Mouse (Mus musculus): Measurements from ENCODE around the gene Fktn.
"Not testable (repeated sequence)": the region's sequence is repeated elsewhere in the genome, so short reads cannot be mapped to it uniquely, and the experiment has no call there.

The Fktn gene

DNA sequence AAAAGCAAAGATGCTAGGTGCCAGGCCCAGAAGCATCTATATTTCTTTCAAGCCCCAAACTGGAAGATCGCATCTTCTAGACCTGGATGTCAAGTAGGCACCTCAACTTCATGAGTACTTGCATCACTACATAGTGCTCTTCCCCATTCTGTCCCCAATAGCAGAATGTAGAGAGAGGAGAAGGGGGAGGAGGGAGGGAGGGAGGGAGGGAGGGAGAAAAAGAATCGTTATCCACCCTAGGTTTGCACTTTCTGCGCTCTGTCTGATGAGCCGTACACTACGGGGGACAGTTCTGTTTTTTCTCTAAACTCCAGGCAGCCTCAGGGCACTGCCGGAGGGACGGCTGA is at the start of gene Fktn:
Fktn (plus strand) TSS at position 295 of the 347 bp plus-strand sequence.
- no peak for DNase-seq (ENCODE audit: low spot score)

DNA sequence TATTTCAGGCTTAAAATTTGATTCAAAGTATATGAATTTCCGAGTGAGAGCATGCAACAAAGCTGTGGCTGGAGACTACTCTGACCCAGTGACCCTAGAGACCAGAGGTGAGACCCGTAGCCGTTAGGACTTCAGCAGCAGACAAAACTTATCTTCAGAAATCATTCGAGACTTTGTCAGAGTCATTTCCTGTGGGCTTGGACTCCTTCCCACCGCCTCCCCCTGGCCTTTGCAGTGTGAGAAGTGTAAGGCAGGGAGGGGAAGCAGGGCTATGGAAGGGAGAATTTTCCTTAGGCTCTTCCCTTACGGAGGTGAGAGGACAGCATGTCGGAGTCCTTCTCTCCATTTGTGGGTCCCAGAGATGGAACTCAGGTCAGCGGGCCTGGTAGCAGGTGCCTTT is 31.7 kb upstream of the Fktn start:
- DNase-seq (ENCODE audit: low spot score): no peak

DNA sequence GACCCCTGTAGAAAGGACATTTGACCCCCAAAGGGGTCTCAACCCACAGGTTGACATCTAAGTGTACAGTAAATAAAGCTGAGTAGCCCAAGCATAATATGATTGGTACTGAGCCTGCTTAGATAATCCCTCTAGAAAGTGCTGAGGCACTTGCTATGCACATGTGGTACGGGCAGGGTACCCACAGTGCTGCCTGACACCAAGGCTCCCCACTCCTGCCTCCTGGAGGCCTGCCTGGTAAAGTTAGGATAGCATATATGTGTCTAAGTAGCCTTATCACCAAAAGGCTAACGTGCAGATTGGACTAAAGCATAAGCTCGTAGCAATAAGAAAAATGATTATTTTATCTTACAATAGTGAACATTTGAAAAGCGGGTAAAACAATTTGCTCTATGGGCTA is 24.8 kb upstream of the Fktn start:
- DNase-seq (ENCODE audit: low spot score): no peak

DNA sequence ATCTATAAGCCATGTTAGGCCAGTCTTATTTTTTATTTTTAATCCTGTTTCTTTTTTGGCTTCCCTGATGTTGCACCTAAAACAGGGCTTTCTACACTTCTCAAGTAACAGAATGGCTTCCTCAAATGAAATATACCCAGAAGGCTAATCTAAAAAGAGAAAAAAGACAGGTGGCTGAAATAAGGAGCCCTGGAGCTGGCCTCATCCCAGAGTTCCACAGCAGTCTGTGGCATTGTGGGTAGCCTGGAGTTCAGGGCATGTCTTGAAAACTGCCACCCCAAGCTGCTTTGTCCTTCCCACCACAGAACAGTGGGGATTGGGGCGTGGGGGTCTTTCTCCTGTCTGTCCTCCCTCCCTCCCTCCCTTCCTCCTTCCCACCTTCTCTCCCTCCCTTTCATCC is 22.4 kb upstream of the Fktn start:
- no peak for DNase-seq (ENCODE audit: low spot score)

DNA sequence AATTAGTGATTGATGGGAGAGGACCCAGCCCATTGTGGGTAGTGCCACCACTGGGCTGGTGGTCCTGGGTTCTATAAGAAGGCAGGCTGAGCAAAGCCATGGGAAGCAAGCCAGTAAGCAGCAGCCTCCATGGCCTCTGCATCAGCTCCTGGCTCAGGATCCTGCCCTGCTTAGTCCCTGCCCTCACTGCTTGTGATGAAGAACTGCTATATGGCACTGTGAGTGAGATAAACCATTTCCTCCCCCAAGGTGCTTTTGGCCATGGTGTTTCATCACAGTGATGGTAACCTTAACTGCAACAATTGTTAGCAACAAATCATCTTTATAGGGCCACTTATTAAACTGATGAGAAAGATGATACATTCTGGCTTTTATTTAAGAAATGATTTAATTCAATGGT is 4.6 kb upstream of the Fktn start:
- DNase-seq (ENCODE audit: low spot score): not testable (repeated sequence)

DNA sequence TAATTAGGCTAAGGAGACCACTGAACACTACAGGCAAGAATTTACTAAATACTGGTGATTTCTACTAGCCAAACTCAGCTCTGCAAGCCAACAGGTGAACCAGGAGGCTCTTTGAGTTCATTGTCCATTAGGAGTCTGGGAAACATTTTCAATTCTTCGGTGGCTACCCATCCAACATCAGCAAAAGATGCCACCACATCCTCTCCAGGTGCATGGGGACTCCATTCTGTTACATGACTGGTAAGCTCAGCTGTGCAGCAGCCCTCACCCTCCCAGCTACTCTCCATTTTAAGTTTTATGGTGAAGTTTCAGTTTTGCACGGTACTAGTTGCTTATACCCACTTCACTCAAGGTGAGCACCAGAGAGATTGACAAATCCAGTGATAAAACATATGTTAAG is 3.8 kb upstream of the Fktn start:
- no peak for DNase-seq (ENCODE audit: low spot score)

DNA sequence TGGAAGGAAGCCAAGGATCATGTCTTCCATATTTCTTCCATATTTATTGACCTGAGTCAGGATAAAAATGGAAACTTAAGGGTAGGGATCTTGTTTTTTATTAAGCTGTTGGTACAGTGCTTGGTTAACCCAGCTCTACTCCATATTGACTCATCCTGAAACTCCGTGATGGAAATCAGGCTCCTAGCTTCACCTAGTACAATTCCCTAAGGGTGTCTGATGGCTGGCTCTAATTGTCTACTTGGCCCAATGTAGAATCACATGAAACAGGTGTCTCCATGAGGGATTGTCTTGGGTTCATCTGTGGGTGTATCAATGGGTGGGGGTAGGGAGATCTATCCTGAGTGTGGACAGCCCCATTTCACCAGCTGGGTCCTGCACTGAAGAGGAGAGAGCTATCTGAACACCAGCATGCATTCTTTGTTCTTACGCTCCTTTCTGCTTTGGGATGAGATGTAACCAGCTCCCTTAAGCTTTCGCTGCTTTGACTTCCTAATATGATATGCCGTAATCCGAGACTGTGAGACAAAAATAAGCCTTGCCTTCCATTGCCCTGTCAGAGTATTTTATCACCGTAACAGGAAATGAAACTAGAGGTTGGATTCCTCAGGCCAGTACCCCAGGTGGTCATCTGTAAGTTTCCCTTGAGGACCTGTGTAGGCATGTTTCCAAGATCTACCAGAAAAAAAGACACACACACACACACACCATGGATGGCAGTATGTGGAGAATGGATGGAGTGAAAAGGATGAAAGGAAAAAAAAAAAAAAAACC is 3.1 kb upstream of the Fktn start:
- no peak for DNase-seq (ENCODE audit: low spot score)

DNA sequence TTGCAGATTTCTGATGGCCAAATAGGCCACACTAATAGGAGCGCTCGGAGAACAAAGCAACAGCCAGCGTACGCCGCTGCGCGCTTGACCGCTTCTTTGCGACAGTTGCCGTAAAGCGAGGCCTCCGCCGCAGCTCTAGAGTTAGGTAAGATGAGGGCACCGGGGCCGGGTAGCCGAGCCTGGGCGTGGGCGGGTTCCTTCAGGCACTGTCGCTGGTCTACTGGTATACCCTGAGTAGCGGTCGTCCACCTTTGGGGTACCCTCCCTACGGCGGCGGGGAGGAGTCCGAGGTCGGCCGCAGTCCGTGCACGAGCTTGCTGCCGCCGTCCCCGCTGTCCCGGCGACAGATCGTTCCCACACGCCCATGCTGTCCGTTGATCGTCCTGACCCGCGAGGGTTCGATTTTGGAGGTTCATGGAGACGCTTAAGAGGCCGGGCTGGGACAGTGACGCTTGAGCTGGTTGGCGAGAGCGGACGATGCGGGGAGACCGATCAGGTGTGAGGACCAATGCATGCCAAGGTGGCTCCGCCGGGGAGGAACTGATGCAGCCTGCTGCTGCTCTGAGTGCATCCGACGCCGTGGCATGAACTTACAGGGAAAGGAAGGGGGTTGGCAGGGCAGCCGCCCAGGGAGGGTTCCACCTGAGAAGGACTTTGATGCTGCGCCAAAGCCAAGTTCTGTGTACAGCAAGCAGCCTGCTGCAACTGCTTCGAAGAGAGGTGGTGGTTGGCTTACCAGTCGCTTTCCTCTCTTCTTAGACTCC is 435 bp downstream of the Fktn start:
- DNase-seq (ENCODE audit: low spot score): peak; percentile 95

DNA sequence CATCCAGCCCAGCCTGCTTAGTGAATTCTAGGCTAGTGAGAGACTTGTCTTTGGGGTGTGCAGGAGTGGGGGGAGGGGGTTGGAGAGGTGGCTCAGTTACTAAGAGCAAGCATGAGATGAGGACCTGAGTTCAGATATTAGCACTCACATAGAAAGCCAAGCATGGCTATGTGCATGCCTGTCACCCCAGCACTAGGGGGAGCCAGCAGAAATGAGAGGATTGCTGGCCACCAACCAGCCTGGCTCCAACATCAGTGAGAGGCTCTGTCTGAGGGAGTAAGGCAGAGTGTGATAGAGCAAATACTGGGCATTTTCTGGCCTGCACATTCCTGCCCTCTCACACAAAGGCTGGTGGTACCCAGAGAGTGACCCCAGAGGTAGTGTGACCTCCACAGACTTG is 2.2 kb downstream of the Fktn start:
- DNase-seq (ENCODE audit: low spot score): no peak

DNA sequence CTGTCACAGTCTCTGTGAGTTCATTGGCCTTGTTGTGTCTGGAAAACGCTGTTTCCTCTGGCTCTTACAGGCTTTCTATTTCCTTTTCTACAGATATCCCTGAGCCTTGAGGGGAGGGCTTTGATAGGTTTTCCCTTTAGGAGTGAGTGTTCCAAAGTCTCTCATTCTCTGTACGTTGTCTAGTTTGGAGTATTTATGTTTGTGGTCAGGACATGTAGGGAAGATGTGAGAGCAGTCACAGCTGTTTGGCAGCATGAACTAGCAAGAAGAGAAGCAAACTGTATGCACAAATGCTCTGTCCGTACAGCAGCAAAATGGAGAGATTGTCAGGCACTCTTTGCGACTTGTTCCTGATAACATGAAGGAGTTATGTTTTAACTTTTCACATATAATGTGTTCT is 3.7 kb downstream of the Fktn start:
- no peak for DNase-seq (ENCODE audit: low spot score)

DNA sequence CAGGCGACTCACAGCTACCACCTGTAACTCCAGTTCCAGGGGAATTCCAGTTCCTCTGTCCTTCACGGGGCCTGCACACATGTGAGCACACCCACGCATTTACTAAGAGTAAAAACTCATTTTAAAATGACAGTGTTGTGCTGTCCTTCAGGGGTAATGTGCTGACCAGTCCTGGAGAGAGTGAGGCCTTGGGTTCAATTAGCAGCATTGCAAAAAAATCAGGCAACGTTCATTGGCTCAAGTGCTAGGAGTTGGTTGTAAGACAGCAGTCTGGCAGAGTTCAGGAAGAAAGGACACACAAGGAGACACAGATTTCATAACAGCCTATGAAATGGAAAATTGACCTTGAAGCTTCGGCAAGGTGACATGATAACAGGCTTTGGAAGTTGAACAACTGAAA is 4.5 kb downstream of the Fktn start:
- no peak for DNase-seq (ENCODE audit: low spot score)

DNA sequence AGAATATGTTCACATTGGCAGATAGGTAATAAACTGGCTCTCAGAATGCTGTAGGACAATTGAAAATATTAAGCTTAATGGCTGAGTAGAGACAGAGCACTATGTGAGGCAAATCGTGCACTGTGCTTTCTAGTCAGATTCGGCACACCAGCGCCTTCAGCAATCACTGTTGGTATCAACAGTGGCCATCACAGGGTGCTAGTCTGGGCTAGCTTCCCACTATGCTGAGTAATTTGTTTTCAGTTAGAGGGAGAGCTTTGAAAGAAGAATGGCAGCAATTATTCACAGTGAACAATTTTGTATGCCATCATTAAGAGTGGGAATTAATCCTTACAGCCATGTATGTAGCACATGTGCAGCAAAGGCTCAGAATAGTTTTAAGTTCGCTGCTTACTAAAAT is 8.7 kb downstream of the Fktn start:
- DNase-seq (ENCODE audit: low spot score): no peak

DNA sequence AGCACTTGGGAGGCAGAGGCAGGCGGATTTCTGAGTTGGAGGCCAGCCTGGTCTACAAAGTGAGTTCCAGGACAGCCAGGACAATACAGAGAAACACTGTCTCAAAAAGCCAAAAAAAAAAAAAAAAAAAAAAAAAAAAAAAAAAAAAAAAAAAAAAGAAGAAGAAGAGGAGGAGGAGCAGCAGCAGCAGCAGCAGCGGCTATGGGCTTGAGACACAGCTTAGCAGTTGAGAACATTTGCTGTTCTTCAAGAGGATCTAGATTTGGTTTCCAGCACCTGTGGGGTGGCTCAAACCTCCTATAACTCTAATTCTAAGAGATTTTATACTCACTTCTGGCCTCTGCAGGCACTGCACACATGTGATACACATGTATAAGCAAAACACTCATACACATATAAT is 12.3 kb downstream of the Fktn start:
- DNase-seq (ENCODE audit: low spot score): not testable (repeated sequence)

DNA sequence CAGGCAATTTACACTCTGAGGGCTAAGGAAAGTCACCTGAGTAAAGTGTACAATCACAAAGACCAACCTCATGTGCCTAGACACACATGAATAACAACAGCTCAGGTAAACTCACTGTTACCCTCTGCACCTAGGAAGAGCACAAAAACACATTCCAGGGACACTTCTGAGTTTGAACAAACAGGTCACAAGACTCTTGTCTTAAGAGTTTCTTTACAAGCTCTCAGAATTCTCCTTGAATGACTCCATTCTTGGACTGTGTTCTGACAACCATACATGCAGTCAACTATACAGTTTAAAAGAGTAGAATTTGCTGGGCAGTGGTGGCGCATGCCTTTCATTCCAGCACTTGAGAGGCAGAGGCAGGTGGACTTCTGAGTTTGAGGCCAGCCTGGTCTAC is 14.3 kb downstream of the Fktn start:
- DNase-seq (ENCODE audit: low spot score): no peak

DNA sequence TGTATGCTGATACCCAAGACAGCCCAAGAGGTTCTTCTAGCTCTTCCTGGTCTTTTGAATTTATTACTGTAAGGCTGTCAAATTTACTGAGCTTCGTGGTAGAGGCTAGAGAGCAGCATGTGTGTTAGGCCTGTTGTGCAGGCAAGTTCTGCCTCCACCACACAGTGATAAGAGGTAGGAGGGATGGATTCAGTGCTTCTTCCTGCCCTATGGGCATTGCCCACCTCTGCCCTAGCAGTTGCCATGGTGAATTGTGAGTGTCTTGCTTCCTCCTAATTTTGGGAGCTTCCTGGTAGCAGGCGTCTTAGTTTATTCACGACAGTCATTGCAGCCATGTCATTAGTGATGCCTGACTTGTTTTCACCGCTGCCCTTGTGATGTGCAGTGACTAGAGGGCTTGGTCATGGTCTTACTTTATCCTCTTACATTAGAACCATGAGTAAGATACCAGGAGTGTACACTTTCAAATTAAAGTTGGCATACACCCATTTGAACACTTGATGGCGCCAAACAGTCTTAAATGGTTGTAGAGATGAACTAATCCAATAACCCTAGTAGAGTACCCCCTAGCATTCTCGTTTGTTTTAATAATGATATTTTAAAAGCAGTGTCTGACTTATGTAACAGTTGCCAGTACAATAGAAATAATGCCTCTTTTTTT is 25.3 kb downstream of the Fktn start:
- DNase-seq (ENCODE audit: low spot score): peak; percentile 58

DNA sequence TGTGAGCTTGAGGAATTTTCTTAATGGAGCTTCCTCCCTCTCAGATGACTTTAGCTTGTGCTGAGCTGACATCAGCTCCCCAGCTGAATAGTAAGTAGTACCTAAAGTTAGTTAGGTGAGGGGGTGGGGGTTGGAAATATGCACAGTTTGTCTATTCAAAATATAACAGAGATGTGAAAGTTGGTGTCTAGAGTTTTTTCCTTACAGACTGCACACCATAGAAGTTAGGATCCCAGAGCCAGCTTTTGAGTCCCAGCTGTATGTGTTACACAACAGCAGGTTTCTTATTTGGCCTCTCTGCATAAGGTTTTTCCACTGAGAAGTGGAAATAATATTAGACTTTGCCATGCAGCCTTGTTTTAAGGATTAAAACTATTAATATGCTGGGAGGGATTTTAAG is 36.0 kb downstream of the Fktn start:
- no peak for DNase-seq (ENCODE audit: low spot score)

DNA sequence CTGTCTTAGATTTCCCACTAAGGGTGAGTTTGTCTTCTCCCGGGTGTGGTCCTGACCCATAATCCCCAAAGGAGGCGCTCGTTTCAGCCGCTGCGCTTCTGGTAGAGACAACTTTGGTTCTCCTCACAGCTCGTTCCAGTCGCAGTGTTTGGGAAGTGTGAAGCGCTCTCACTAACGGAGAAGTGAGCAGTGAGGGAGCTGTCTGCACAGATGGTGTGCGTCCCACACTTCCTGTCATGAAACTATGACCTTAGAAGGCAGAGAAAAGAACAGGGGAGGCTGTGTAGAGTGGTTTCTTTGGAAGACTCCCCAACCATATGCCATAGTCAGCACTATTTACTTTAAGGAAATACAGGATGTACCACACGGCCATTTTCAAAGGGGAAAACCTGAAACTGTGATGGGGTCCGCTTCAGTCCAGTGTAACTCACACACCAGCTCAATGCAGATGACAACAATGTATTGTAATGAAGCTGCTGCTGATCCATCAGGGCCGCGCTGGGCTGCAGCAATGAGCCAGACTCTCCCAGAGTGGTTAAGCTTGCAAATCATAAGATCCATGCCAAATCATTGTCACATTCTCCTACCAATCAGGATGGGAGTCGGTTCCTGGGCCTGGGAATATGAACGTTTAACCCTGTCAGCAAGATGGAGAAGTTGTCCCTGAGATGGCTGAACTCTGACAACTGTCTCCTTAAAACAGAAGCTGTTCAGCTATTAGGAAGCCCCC is 36.8 kb downstream of the Fktn start:
- DNase-seq (ENCODE audit: low spot score): no peak

DNA sequence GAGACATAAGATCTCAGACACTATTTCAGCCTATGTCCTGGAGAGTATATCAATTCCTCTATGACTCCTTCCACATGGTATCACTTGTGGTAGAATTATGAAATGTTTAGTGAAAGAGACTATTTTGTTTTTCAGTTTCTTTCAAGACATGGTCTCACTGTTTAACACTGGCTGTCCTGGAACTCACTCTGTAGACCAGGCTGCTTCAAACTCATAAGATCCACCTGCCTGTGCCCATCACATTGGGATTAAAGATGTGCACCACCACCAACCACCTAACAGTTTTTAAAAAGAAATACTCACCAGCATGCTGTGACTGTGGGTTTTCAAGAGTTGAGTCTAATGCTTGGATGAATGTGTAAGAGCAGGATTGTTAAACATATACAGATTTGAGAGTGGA is 43.2 kb downstream of the Fktn start:
- no peak for DNase-seq (ENCODE audit: low spot score)

DNA sequence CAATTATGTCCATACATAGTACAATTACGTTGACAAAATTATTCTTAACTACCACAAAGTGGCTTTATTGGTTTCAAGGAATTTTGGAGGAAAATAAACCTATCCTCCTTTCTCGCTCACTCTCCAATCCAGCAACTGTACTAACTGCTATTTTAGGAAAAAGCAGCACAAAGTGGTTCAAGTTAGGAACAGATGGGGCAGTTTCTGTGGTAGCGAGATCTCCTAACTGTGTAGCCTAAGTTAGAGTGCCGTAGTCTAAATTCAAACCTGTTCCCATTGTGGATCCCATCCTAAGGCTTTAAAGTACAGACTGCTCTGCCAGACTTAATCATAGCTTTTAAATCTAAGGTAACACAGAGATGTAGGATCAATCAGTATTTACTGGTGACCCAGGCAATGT is 45.0 kb downstream of the Fktn start:
- DNase-seq (ENCODE audit: low spot score): no peak

DNA sequence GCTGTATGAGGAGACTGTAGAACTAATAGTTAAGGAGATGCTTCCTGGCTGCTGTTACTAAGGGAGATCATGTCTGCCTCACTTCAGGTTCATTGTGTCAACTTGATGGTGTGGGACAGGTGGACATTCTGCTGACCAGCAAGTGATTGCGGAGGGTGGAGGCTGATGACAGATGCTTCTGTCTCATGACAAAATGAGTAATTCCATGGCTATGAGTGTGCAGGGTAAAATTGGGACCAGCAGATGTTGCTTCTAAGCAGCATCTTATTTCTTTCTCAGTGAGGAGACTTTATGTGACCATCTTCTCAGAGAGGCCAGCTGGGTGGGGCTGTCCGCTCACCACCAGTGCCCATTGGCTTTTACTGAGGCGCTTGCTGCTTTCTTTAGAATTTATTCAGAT is 45.9 kb downstream of the Fktn start:
- DNase-seq (ENCODE audit: low spot score): no peak

DNA sequence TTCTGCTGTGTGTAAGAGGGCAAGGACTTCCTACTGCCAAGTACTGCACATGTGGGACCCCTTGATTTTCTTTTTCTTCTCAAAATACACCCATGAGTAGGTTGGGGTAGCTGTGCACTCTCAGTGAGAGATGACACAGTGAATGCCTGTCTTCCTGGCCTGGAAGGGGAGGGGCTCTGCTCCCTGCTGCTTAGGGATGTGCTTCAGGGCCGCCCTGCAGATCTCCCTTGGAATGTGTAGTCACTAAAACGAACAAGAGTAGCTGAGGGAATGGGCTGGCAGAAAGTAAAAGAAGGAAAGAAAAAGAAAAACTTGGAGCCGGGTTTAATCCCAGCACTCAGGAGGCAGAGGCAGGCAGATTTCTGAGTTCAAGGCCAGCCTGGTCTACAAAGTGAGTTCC is 48.7 kb downstream of the Fktn start:
- no peak for DNase-seq (ENCODE audit: low spot score)

DNA sequence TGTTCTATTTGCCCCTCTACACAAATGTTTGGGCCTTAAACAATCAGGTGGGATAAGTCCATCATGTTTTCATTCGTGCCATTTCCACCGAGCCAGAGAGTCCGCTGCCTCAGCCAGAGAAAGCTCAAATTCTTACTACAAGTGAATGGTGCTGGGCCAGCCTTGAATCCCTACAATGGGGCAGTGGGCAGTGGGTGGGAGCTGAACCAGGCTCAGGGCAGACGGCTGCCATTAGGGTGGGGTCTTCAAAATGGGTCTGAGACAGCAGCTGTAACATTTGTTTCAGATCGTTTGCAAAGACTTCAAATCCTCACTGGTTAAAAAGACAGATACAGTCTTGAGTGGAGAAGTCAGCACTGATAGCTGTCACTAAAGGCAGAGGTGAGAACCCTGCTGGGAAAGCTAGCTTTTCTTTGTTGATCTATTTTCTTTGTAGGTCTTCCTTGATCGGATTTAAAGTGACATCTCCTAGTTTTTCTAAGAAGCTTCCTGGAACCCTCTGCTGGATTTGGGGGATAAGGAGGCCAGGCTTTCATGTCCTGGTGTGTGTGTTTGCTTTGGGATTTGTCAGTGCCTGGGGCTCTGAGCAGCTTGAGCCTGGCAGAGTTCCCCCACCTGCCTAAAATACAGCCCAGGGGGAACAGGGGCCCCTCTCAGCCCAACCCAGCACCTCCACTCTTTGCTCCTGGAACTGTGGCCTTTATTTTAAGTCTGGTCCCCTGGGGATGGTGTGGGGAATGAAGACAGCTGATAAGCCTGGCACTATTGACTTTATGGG is 57.3 kb downstream of the Fktn start:
- no peak for DNase-seq (ENCODE audit: low spot score)
